Mouse (Mus musculus) T-cell, adult 66 days (primary cell): ENCODE data around the gene Slc22a13. TPM values are rescaled to one million over a fixed set of nuclear protein-coding genes. Genes with fewer than 3 reads are reported as not detected.

Source experiments
- total RNA-seq, 2 experiments: library from RNA; stranded (reverse); gene quantifications; 3 replicates in 1 of 2; 4 replicates in 1 of 2; pipeline ENCODE4 v1.2.4; 2023

The Slc22a13 gene
- not detected for total RNA-seq

DNA sequence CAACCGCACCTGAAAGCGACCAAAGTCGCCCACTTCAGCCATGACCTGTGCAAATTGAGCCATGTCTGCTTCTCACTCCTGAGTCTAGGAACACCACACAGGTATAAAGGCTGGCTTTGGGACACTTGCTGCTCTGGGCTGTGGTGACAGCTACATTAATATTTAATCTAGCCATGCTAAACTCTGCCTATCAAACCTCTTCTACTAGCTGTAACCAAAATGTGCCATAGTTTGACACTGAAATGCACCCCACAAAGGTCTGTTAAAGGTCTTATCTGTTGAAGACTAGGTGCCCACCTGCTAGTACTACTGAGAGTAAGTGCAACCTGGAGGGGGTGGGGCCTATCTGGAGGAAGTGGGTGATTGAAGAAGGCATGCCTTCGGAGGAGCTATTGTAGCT lies at the start of gene Slc22a13:
Slc22a13 (minus strand) TSS at position 101 of the 400 bp plus-strand sequence.

DNA sequence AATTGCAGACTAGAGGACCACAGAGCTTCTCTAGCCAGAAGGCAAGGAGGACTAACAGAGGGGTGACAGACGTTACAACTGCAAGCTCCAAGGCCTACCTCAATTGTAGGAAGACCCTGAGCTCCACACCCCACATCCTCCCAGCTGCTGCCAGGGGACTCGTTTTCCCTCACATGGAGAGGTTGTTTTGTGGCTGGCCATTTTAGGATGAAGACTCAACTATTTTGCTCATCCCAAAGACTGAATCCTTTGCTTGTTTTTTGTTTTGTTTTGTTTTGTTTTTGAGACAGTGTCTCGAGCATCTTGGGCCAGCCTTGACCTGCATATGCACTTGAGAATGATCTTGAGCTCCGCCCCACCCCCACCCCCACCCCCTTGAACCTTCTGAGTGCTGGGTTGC lies 50.0 kb downstream of the Slc22a13 start, which contains the start of gene Gm47289:
Gm47289 (plus strand) TSS at position 301 of the 400 bp plus-strand sequence.

DNA sequence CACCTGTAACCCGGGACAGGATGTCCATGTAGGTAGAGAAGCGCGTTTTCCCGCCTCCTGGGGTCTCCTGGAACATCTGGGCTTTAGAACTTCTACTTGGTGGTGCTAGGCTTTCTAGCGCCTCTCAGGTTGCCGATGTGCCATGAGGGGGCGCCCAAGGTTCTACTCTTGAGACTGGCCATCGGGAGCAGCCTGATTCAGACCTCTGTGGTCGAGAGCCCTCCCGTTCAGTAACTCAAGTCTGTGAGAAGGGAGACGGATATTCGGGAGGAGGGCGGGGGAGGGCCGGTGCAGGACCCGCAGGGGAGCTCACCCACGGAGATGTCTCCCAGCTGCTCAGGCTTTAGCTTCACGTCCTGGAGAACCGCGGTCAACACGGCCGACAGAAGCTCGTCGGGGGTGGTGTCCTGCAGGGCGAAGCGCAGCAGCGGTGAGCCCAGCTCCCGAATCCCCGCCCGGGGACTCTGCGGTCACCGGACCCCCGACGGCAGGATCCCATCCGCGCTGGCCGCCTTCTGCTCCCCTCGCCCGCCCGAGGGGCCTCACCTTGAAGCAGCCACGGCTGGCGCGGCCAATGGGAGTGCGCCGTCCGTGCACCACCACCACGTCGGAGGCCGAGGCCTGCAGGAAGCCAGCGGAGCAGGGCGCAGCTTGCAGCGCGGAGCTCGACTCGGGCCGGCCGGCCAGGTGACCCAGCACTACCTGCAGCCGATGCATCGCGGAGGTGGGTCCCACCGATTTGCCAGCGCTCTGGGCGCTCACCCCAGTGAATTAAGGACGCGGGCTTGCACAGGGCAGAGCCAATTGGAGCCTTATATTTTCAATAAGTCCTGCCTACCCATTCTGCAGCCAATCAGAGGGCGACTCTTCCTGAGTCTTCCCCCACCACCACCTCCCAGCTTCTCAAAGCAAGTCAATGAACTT lies 52.4 kb downstream of the Slc22a13 start, which contains the start of gene Acaa1b:
Acaa1b (minus strand) TSS at position 816 of the 924 bp plus-strand sequence.

Other genes with a start within 250 kb of the Slc22a13 start
- gene Vill, start 156.3 kb downstream of the Slc22a13 start, total RNA-seq: 1 to 10 TPM in 1 of 2 experiments, under 1 TPM in 1; 0.83 to 1.2 TPM
- 1 to 10 TPM in 1 of 2 experiments, under 1 TPM in 1; 0.52 to 1.2 TPM for gene Plcd1, start 115.6 kb downstream of the Slc22a13 start, total RNA-seq
- under 1 TPM; 0.38 to 0.41 TPM for gene Dlec1, start 106.6 kb downstream of the Slc22a13 start, total RNA-seq
- gene Acaa1b, start 52.0 kb downstream of the Slc22a13 start, total RNA-seq: 1 to 10 TPM in 1 of 2 experiments, under 1 TPM in 1; 0.79 to 1.2 TPM
- gene Gm47289, start 49.9 kb downstream of the Slc22a13 start, total RNA-seq: not detected
- gene Oxsr1, start 113.3 kb upstream of the Slc22a13 start, total RNA-seq: 10 to 100 TPM; 43.8 to 46.8 TPM
- gene Acaa1a, start 130.6 kb upstream of the Slc22a13 start, total RNA-seq: 10 to 100 TPM; 55.5 to 57.2 TPM
- gene Myd88, start 132.3 kb upstream of the Slc22a13 start, total RNA-seq: 10 to 100 TPM; 48.2 to 49.0 TPM
- gene Xylb, start 148.3 kb upstream of the Slc22a13 start, total RNA-seq: 1 to 10 TPM; 1.5 to 3.0 TPM
- not detected for gene Slc22a14, start 156.5 kb upstream of the Slc22a13 start, total RNA-seq
- gene Acvr2b, start 193.0 kb upstream of the Slc22a13 start, total RNA-seq: under 1 TPM; 0.44 to 0.89 TPM
- gene Exog, start 235.8 kb upstream of the Slc22a13 start, total RNA-seq: 1 to 10 TPM; 8.2 to 8.6 TPM